Mouse (Mus musculus): ENCODE measurements around the gene Ralbp1. TPM values are rescaled to one million over a fixed set of nuclear protein-coding genes. Genes with fewer than 3 reads are reported as not detected.
A peak's percentile ranks its signal among the peaks of the same experiment; 100 is the strongest.

The Ralbp1 gene
- polyA plus RNA-seq, 1 experiment from 2014 or later: 74.2 TPM

DNA sequence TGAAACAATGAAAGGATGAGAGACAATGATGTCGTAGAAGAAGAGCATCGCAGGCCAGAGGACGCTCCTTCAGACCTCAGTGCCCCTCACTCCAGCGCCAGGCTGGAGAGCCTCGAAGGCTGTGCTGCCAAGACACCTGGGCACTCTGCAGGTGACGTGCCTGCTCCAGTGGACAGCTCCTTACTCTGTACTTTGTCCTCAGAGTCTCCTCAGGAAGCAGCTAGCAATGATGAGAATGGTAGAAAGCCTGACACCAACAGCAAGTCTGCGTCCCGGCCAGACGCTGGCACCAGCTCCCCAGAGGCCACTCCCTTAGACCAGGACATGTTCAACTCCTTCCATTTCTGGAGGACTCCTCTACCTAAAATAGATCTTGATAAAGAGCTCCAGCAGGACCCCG lies 61.4 kb downstream of the Ralbp1 start:
- TF ChIP-seq CTCF (IDR thresholded peaks at IDR 0.05; ENCODE audit: low read depth): no peak
- Histone ChIP-seq H3K4me3 (replicated peaks; ENCODE audit: low read depth, low read length) (no peak overlapping the region), H3K4me2 (ENCODE audit: low read length) (no peak overlapping the region), H3K36me3 (ENCODE audit: insufficient read depth, low read length) (peaks cover 33% of the 10 kb centered on the region; the same call in 1 of the 2 replicates), H3K4me1 (replicated peaks; ENCODE audit: insufficient read depth, low read length) (no peaks in the 10 kb centered on the region), H3K27me3 (ENCODE audit: insufficient read depth, low read length) (no peaks in the 10 kb centered on the region), H3K9ac (ENCODE audit: low read depth, low read length) (no peak overlapping the region), H3K27ac (no peak overlapping the region), H3K9me3 (replicated peaks; ENCODE audit: low read length) (no peaks in the 10 kb centered on the region)
- 88% methylated on average over 10 of the region's 10 CpGs for WGBS
- ATAC-seq (replicated peaks; ENCODE audit: low FRiP score, low read depth) (no peak), DNase-seq (ENCODE audit: low spot score) (no peak)

DNA sequence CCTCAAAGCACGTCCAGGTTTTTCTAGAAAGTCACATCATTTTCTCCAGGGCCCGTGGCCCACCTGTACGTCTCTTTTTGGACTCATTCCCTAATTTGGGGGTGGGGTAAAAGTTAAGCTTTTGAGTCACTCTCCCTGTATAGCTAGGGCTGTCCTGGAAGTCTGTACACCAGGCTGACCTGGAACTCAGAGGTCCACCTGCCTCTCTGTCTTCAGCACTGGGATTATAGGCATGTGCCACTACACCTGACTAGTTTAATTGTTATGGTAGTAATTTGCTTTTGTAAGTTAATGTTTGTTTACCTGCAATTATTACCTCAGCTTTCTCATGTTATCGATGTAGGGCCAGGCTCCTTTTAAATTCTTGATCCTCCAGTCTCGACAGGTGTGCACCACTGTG lies 63.2 kb downstream of the Ralbp1 start:
- no peak for TF ChIP-seq CTCF (IDR thresholded peaks at IDR 0.05; ENCODE audit: low read depth)
- WGBS: 74% methylated on average over 5 of the region's 5 CpGs
- ATAC-seq (replicated peaks; ENCODE audit: low FRiP score, low read depth) (peak; percentile 69), DNase-seq (ENCODE audit: low spot score) (no peak)
- H3K4me3 ChIP-seq (replicated peaks; ENCODE audit: low read depth, low read length): no peak overlapping the region
- H3K9ac ChIP-seq (ENCODE audit: low read depth, low read length): no peak overlapping the region
- H3K36me3 ChIP-seq (ENCODE audit: insufficient read depth, low read length): peaks cover 31% of the 10 kb centered on the region; the same call in 1 of the 2 replicates
- no peak overlapping the region for H3K4me2 ChIP-seq (ENCODE audit: low read length)
- no peaks in the 10 kb centered on the region for H3K9me3 ChIP-seq (replicated peaks; ENCODE audit: low read length)
- H3K4me1 ChIP-seq (replicated peaks; ENCODE audit: insufficient read depth, low read length): no peaks in the 10 kb centered on the region
- no peaks in the 10 kb centered on the region for H3K27me3 ChIP-seq (ENCODE audit: insufficient read depth, low read length)
- H3K27ac ChIP-seq: no peak overlapping the region

DNA sequence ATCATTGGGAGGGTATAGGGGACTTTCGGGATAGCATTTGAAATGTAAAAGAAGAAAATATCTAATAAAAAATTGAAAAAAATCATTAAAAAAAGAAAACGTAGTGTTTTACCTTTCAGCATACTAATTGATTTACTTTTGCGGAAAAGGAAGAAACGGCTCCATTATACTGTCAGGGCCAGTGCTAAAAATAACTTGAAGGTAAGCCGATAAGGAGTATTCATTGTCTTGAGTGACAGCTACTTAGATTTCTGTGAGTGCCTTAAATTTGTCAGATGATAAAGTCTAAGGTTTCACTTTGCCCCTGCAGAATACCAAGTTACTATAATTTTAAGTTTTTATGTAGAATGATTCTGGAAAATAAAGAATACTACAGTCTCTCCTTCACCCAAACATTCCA lies 65.4 kb downstream of the Ralbp1 start:
- H3K27ac ChIP-seq: no peak overlapping the region
- no peak for ATAC-seq (replicated peaks; ENCODE audit: low FRiP score, low read depth)
- H3K4me3 ChIP-seq (replicated peaks; ENCODE audit: low read depth, low read length): no peak overlapping the region
- H3K36me3 ChIP-seq (ENCODE audit: insufficient read depth, low read length): peaks cover 45% of the 10 kb centered on the region
- TF ChIP-seq CTCF (IDR thresholded peaks at IDR 0.05; ENCODE audit: low read depth): no peak
- no peak for DNase-seq (ENCODE audit: low spot score)
- no peaks in the 10 kb centered on the region for H3K4me1 ChIP-seq (replicated peaks; ENCODE audit: insufficient read depth, low read length)
- WGBS: 61% methylated on average over 5 of the region's 5 CpGs
- no peak overlapping the region for H3K9ac ChIP-seq (ENCODE audit: low read depth, low read length)
- H3K4me2 ChIP-seq (ENCODE audit: low read length): no peak overlapping the region
- no peaks in the 10 kb centered on the region for H3K9me3 ChIP-seq (replicated peaks; ENCODE audit: low read length)
- no peaks in the 10 kb centered on the region for H3K27me3 ChIP-seq (ENCODE audit: insufficient read depth, low read length)

DNA sequence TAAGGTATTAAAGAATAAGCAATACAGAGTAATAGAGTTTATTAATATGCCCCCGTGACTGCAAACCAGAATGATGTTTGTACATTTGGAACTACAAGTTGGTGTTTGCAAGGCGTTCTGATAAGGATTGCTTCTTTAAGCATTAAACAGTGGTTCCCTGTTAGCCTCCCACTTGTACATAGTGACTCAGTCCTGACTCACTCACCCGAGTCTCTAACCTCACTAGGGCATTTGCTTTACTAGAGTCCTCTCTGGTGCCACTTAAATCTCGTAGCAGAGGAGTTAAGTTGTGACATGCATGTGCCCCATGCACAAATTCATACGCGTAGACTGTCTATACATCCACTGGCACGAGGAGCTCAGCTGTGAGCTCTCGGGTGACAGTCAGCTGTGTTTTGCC lies 71.8 kb downstream of the Ralbp1 start:
- no peak overlapping the region for H3K4me2 ChIP-seq (ENCODE audit: low read length)
- no peak for TF ChIP-seq CTCF (IDR thresholded peaks at IDR 0.05; ENCODE audit: low read depth)
- H3K9ac ChIP-seq (ENCODE audit: low read depth, low read length): no peak overlapping the region
- H3K27me3 ChIP-seq (ENCODE audit: insufficient read depth, low read length): no peaks in the 10 kb centered on the region
- H3K9me3 ChIP-seq (replicated peaks; ENCODE audit: low read length): no peaks in the 10 kb centered on the region
- H3K36me3 ChIP-seq (ENCODE audit: insufficient read depth, low read length): peaks cover 58% of the 10 kb centered on the region
- H3K4me3 ChIP-seq (replicated peaks; ENCODE audit: low read depth, low read length): no peak overlapping the region
- H3K27ac ChIP-seq: no peak overlapping the region
- no peak for DNase-seq (ENCODE audit: low spot score)
- 92% methylated on average over 8 of the region's 8 CpGs for WGBS
- no peak for ATAC-seq (replicated peaks; ENCODE audit: low FRiP score, low read depth)
- no peaks in the 10 kb centered on the region for H3K4me1 ChIP-seq (replicated peaks; ENCODE audit: insufficient read depth, low read length)

DNA sequence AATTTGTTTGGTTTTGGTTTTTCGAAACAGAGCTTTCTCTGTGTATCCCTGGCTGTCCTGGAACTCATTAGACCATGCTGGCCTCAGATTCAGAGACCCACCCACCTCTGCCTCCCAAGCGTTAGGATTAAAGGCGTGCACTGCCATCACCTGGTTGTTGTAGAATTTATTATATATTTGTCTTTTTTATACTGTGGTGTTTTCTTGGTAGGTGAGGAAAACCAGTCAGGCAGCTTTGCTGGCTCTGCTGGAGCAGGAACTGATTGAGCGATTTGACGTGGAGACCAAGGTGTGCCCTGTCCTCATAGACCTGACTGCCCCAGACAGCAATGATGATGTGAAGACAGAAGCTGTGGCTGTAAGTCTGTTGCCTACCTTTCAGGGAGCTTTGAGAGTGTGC lies 74.6 kb downstream of the Ralbp1 start:
- no peaks in the 10 kb centered on the region for H3K27me3 ChIP-seq (ENCODE audit: insufficient read depth, low read length)
- DNase-seq (ENCODE audit: low spot score) (no peak), ATAC-seq (replicated peaks; ENCODE audit: low FRiP score, low read depth) (no peak; the same call in 1 of the 2 replicates)
- peaks cover 39% of the 10 kb centered on the region for H3K36me3 ChIP-seq (ENCODE audit: insufficient read depth, low read length)
- no peaks in the 10 kb centered on the region for H3K4me1 ChIP-seq (replicated peaks; ENCODE audit: insufficient read depth, low read length)
- H3K4me3 ChIP-seq (replicated peaks; ENCODE audit: low read depth, low read length): no peak overlapping the region
- no peak overlapping the region for H3K4me2 ChIP-seq (ENCODE audit: low read length)
- TF ChIP-seq CTCF (IDR thresholded peaks at IDR 0.05; ENCODE audit: low read depth): peak; percentile 35; the same call in 1 of the 2 replicates
- no peaks in the 10 kb centered on the region for H3K9me3 ChIP-seq (replicated peaks; ENCODE audit: low read length)
- 65% methylated on average over 5 of the region's 5 CpGs for WGBS
- no peak overlapping the region for H3K9ac ChIP-seq (ENCODE audit: low read depth, low read length)
- H3K27ac ChIP-seq: no peak overlapping the region

DNA sequence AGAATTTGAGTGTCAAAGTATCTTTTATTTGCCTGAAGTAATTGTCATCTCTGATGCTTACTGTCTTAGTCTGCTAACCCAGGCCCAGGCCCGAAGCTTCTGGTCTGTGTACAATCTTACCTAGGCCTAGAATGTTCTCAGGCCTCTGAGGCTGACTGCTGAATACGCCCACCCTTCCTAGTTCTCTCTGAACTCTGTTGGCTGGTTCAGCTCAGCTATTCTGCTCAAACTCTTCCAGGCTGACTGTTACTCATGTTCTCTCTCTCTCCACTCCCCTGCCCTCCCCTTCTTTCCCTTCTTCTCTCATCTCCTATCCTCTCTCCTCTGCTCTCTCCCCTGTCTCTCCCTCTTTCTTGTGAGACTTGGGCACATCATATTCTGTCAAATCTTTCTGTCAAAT lies 79.2 kb downstream of the Ralbp1 start:
- DNase-seq (ENCODE audit: low spot score) (no peak), ATAC-seq (replicated peaks; ENCODE audit: low FRiP score, low read depth) (no peak)
- Histone ChIP-seq H3K27me3 (ENCODE audit: insufficient read depth, low read length) (no peaks in the 10 kb centered on the region), H3K9me3 (replicated peaks; ENCODE audit: low read length) (no peaks in the 10 kb centered on the region), H3K9ac (ENCODE audit: low read depth, low read length) (no peak overlapping the region), H3K4me3 (replicated peaks; ENCODE audit: low read depth, low read length) (no peak overlapping the region), H3K27ac (no peak overlapping the region), H3K4me1 (replicated peaks; ENCODE audit: insufficient read depth, low read length) (no peaks in the 10 kb centered on the region), H3K4me2 (ENCODE audit: low read length) (no peak overlapping the region), H3K36me3 (ENCODE audit: insufficient read depth, low read length) (0 out of 2 replicates have a peak, but pooled peaks cover 11% of the 10 kb centered on the region)
- 74% methylated on average over 2 of the region's 2 CpGs for WGBS
- no peak for TF ChIP-seq CTCF (IDR thresholded peaks at IDR 0.05; ENCODE audit: low read depth)

DNA sequence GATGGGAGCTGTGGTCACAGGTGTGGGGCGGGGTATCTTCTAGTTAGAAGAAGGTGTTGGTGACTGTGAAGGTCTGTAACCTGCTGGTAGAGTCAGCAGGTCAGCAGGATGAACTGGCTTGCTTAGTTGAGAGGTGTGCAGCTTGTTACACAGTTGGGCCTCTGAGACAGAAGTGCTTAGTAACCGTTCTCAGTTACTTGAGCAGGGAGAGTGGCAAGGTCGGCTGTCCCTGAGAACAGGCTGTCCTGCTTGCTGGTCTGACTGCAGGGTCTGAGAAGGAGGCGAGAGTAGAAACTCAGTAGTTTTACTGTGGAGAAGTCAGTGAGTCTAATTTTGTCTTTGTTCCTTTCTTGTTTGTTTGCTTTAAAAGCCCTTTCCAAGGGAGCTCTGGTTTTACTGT lies 79.6 kb downstream of the Ralbp1 start:
- no peak for TF ChIP-seq CTCF (IDR thresholded peaks at IDR 0.05; ENCODE audit: low read depth)
- no peak overlapping the region for H3K4me3 ChIP-seq (replicated peaks; ENCODE audit: low read depth, low read length)
- no peak overlapping the region for H3K4me2 ChIP-seq (ENCODE audit: low read length)
- no peaks in the 10 kb centered on the region for H3K9me3 ChIP-seq (replicated peaks; ENCODE audit: low read length)
- H3K4me1 ChIP-seq (replicated peaks; ENCODE audit: insufficient read depth, low read length): no peaks in the 10 kb centered on the region
- no peak for ATAC-seq (replicated peaks; ENCODE audit: low FRiP score, low read depth)
- H3K27me3 ChIP-seq (ENCODE audit: insufficient read depth, low read length): no peaks in the 10 kb centered on the region
- 0 out of 2 replicates have a peak, but pooled peaks cover 8% of the 10 kb centered on the region for H3K36me3 ChIP-seq (ENCODE audit: insufficient read depth, low read length)
- WGBS: 69% methylated on average over 4 of the region's 4 CpGs
- DNase-seq (ENCODE audit: low spot score): no peak
- no peak overlapping the region for H3K27ac ChIP-seq
- no peak overlapping the region for H3K9ac ChIP-seq (ENCODE audit: low read depth, low read length)

All from kidney, postnatal 0 days (tissue).